Mouse (Mus musculus): ENCODE measurements around the gene Mei1.

Mei1 gene

DNA sequence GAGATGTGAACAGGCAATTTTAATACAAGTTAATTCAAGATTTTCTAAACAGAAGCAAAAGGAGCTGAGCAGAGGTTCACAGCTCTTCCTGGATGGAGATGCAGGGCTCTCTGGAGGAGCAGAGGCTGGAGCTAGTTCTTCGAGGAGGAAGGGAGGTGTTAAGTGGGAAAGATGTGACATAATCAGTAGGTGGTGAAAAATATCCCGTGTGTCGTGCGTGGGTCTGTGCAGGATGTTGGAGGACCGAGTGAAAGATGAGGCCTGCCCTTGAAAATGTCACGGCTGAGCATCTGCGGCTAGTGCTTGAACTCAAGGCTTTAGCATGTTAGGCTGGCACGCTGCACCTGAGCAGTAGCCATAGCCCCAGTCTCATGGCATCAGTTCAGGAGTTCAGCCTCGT is 15.8 kb downstream of the Mei1 start:
- 58% methylated on average over 9 of the region's 9 CpGs for WGBS

DNA sequence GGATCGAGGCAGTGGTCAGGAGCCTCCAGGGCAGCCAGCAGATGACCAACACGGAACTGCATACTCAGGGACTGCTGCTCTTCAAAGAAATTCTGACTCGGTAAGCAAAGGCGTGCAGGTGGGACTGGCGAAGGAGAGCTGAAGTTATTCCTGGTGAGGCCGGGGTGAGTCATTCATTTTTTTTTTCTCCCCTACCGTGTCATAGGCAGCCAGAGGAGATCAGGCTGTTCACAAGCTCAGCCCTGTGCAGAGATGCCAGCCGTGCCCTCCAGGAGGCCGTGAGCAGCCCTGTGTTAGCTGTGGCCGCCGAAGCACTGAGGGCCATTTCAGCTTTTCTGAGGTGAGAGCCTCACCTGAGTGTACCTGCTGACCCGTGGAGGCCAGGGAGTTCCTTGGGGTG is 16.3 kb downstream of the Mei1 start:
- 53% methylated on average over 12 of the region's 12 CpGs for WGBS

DNA sequence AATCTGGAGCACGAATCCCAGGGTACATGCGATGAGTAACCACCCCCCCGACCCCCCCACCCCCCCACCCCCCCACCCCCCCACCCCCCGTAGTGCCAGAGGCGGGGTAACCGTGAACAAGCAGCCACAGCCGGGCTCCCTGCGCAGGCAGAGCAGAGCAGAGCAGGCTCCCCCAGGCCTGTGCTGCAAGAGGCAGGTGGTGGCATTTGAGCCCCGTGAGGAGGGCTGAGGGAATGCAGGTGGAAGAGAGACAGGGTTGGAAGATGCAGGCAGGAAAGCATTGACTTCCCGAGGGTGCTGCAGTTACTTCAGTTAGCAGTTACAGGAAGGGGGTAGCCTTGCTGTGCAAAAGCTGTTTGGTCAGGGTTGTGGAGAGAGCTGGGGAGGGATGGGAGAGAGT is 17.5 kb downstream of the Mei1 start:
- WGBS: 7% methylated on average over 10 of the region's 10 CpGs

DNA sequence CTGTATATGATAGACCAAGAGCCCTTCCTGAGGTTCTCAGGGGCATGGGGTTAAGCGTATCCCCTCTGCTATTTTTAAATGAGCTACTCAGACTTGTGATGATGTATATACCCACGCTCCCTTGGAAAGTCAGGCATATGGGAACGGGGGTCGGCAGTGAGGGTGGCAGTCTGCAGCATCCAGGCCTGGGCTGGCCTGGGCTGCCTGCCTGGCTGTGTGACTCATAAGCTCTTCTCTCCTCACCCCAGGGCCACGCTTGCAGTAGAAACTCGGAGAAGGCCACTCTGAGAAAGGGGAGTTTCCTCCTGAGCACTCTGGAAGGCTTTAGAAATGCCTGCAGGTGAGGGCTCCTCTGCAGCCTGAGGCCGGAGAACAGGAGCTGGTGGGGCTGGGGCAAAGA is 21.3 kb downstream of the Mei1 start:
- WGBS: 69% methylated on average over 7 of the region's 7 CpGs

DNA sequence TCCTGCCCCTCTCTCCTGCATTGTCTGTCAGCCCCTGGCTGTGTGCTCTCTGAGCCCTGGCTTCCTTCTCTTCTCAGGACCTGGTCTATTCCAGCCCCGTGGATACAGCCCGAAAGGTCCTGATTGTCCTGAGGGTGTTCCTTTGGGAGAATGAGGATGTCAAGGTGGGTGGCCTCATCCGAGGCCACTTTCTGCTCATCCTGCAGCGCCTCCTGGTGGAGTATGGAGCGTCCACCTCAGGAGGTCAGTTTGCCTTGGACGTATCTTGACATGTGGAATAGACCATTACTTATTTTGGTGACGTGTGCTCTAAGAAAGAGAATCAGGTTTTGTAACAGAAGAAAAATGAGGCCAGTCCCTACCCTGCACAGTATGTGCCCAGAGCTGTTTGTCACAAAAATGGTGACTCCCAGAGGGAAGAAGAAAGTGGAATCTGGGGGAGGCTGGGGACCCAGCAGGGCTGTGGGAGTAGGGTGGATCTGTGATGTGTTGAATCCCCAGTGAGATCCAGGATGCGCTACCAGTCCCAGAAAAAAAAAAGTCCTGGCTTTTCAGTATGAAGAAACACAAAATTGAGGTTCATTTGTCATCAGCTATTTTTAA is 37.3 kb downstream of the Mei1 start:
- 17% methylated on average over 8 of the region's 8 CpGs for WGBS

DNA sequence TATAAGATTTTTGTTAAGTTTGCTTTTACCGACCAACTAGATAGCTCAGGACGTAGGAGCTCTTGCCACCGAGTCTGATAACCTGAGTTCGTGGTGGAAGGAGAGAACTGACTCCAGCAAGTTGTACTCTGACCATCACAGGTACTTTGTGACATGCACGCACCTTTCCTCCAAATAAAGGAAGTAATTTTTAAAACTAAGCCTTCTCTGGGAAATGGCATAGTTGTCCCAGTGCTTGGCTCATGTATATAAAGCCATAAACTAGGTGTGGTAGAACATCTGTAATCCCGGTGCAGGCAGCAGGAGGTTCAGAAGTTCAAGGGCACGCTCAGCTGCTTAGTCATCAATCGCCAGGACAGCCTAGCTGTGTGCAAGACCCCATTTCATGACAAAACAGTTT is 50.7 kb downstream of the Mei1 start:
- WGBS: 94% methylated on average over 8 of the region's 8 CpGs

DNA sequence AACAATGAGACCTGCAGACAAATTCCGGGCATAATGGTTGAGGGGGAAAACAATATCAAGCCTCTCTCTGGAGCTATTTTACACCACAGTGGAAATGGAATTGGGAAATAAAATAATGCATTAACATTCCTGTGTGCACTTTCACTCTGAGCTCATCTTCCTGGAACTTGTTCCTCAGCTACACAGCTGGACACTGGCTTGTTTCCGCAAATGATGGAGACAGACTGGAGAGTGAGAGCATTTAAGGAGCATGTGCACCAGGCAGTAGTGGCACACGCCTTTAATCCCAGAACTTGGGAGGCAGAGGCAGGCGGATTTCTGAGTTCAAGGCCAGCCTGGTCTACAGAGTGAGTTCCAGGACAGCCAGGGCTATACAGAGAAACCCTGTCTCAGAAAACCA is 56.9 kb downstream of the Mei1 start:
- WGBS: 79% methylated on average over 4 of the region's 4 CpGs

DNA sequence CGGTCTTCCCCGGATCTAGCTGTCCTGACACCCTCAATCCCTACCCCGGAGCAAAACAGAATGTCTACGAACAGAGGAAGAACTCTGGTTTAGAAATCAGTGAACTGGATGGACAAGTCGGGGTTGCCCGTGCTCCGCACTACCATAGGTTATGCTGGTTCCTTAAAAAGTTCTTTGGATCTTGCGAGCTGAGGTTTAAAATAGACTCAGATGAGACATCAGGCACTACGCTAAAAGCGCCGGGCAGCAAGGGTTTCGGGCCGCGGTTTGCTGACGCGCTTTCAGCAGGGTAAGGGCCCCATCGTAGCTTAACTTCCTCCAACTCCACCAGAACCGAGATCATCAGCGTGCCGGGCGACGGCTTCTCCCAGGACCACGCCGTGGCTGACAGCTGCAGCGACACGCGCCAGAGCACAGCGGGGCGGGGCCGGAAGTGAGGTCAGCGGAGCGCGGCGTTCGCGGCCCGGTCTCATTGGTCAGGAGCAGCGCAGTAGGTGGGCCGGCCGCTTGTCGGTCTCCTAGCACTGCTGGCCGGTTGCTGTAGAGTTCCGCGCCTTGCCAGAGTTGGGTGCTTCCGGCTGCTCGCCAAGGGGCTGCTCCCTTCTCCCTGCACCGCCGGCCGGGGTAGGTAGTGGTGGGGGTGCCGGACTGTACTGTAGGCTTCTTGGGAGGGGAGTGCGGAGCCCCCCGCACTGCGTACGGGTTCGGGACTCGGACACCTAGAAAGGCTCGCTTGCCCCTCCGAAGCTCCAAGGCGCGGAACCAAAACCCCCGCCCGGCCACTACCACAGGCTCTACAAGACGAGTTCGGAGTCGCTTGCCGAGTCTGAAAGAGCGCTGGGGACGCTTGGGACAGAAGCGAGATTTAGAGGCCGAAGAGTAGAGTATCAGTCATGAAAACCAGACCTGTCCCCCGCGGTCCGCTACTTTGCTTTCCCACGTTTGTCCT is 57.9 kb downstream of the Mei1 start, which contains the start of gene Ccdc134:
Ccdc134 (plus strand) TSS at position 497 of the 949 bp plus-strand sequence.
- WGBS: under 1% methylated on average over 74 of the region's 74 CpGs

DNA sequence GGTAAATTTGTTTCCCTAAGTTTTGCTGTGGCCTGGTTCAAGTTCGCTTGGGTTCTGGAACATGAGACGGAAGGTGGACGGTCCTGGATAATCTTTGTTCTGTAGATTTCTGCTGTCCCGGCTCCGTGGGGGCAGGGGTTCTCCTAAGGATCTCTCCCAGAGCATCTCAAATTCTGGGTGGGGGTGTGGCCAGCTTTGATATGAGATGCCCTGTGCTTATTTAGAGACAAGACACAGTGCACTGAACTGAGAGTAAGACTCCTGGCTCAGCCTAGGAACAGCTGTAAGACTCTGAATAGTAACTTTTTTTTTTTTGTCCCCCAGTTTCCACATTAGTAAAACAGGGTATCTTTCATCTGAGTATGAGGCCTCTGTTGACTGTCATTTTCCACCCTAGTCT is 58.6 kb downstream of the Mei1 start:
- whole genome bisulfite sequencing: 8% methylated on average over 5 of the region's 5 CpGs

DNA sequence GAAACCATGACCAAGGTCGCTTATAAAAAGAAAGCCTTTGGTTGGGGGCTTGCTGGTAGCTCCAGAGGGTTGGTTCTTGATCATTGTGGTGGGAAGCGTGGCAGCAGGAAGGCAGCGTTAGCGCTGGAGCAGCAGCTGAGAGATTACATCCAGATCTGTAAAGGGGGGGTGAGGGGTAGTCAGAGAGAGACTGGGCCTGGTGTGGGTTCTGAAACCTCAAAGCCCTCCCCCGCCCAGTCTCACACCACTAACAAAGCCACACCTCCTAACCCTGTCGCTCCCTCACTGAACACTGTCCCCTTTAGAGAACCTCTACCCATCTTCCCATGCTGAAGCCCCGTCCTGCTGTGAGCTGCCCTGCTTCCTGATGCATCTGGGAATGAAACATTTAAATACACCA is 60.8 kb downstream of the Mei1 start:
- WGBS: 82% methylated on average over 7 of the region's 7 CpGs

DNA sequence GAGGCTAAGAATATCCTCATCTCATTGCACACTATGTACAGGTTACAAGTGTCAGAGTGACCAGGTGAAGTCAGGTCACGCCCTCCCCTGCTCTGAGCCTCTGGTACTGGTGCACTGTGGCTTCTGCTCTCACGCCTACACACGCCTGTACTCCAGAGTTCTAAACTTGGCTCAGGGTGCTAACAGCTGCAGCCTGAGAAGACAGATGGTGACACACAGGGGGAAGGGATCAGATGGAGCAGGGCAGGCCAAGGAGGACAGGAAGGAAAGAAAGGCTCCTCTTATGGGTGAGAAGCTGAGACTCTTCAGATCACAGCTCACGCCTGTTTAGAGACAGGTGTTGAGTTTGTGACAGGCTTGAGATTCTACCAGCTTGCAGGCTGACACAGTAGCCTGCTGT is 65.6 kb downstream of the Mei1 start:
- WGBS: 50% methylated on average over 4 of the region's 4 CpGs

DNA sequence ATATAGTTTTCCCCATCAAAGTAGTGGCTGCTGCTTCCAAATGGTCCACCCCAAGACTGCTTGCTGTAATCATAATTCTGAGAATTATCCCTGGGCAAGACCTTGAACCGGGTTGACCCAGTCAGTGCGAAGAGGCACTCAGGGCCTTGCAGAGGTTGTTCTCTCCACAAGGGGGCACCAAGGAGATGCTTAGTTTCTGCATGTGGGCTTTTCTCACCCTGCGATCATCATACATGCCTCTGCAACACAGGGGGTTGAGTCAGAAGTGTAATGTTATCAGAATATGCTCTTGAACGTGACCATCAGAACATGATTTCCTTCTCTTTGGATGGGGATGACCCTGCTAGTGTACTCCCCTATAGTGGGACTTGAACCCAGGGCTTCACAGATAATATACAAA is 68.8 kb downstream of the Mei1 start:
- 27% methylated on average over 4 of the region's 4 CpGs for WGBS

DNA sequence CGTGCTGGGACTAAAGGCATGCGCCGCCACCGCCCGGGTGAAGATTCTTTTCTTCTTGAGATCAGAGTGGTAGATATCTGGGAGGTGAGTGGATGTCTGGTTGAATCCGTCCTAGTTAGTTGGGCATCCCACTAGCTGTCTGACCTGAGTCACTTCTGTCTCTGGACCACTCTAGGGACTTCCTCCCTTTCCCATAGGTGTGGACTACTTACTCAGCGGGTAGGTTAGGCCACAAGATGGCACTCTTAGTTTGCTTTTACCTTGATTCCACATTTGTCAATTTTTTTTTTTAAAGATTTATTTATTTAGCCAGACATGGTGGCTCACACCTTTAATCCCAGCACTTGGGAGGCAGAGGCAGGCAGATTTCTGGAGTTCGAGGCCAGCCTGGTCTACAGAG is 69.4 kb downstream of the Mei1 start:
- 94% methylated on average over 8 of the region's 8 CpGs for WGBS

DNA sequence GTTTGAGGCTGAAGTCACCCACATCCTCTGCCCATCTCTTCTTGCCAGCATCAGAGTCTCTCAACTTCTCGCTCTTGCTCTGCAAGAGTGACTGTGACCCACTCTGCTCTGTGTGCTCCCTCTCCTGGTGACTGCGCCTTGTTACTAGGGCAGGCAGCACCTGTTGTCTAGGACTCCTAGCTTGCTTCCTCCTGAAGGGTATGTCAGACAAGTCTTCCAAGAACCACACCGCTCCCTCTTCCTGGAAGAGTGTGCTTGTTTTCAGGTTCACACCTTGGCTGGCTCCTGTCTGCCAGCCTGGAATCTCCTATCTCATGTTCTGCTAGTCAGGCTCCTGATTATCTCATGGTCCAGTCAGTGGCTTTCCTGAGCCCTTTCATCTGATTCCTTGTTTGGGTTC is 70.6 kb downstream of the Mei1 start:
- 82% methylated on average over 3 of the region's 3 CpGs for WGBS

DNA sequence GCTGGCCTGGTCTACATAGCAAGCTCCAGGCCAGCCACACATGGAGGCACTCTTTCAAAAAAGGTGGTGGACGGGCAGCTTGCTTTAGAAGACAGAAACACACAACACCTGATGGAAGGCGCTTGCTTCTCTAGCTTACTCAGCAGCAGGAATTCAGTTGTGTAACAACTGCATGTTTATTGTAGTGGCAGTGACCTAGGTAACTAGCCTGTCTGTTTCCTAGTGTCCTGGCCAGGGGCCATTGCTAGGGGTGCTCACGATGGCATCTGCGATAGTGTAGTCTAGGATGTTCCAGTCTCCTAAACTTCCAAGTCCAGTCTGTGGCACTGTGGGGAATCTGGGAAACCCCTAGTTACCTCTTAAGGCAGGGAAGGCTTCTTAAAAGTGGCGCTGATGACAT is 74.4 kb downstream of the Mei1 start:
- WGBS: 91% methylated on average over 5 of the region's 5 CpGs

DNA sequence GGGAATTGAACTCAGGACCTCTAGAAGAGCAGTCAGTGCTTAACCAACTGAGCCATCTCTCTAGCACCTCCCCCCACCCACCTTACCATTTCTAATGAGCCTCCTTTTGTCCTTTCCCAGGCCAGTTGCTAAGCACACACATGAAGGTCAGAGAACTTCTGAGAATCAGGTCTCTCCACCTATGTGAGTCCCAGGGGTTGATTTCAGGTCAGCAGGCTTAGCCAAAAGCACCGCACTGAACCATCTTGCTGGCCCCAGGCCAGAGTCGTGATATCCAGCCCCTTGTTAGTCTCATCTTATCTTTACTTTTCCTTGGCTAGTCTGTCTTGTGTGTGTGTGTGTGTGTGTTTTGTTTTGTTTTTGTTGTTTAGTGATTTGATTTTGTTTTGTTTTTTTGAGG is 75.6 kb downstream of the Mei1 start:
- WGBS: 55% methylated on average over 2 of the region's 2 CpGs

DNA sequence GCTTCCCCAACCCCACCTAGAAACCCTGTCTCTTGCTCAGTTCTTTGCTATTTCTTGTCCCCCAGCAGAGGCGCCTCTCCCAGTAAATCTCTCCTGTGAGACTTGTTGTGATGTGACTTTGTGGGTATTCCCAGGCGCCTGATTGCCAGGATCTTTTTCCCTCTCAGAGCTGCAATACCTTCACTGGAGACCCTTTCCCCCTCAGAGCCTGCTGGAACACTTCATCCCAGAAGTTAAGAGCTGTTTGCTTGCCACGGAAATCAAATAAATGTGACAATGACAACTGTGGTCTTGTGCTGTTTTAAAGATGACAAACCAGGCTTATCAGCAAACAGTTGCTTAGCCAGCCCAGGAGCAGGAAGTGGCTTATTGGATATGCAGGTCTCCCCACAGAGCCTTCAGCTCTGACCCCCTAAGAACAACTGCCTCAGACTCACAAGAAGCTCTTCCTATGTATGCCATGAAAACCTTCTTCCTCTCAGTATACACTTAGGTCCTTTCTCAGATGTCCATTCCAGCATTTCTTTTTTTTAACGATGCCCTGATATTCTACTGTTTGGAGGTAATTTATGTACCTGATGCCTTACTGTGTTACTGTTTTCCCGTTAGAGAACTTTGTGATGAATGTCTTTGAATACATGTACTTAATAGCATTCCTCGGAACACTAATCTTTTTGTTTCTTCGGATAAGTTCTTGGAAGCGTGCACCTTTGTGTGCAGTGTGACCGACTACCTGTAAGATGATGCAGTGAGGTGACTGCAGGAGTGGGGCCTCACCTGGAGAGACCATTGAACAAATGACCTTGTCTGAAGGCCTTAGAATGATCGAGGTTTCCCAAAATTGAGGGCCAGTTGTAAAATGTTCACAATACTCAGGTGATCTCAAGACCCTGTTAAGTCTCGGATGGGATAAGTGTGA is 76.3 kb downstream of the Mei1 start:
- whole genome bisulfite sequencing: 21% methylated on average over 11 of the region's 11 CpGs

DNA sequence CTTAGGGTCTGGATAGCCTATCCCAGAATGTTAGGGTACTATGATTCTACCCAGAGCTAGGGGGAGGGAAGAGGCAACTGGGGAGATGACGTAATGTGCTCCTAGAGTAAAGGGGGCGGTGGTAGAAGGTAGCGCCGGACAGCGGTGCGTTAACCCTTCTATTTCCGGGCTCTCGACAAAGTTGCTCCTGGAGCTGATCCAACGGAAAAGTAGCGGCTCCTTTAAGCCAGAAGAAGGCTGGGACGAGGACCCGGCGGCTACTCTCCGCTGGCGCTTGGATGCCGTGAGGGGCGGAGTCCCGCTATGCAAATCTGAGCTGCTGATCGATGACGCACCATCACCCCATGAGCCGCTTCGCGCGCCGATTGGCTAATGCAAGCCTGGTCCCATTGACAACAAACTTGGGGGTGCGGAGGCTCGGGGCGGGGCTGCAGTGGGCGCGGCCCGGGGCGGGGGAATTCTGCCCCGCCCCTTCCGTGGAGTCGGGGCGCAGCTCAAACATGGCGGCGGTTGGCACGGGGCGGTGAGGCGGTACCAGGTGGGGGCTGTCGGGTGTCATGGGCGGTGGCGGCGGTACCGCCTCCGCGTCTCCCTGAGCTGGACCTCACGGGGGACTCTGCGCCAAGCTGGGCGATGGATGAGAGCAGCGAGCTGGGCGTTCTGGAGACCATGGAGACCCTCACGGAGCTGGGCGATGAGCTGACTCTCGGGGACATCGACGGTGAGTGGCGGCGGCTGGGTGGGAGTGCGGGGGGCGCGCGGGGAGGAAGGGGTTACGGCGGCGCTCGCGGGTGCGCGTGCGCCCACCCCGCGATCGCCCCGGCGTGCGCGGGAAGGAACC is 77.2 kb downstream of the Mei1 start, which contains the start of gene Srebf2:
Srebf2 (plus strand) TSS at position 412 of the 841 bp plus-strand sequence.
- under 1% methylated on average over 72 of the region's 79 CpGs for WGBS

DNA sequence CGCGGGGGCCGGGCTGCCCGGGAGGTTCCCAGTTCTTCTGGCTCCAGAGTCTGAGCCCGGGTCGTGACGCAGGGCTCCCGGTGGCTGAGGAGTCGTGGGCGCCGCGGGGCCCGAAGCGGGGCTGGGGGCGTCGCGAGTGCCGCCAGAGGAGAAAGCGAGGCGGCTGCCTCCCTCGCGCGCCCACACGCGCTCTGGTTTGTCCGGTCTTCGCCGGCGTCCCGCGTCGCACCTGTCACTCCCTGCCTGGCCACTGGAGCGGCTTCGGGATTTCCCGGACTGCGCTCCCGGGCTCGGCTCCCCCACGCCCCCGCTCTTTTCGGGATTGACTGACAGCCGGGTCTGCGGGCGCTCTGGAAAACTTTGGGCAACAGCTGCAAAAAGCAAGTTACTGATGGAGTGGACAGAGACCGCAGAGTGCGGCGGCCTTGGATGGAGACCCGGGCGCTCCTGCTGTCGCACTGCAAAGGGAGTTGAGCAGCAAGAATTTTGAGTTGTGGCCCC is 77.9 kb downstream of the Mei1 start:
- under 1% methylated on average over 44 of the region's 50 CpGs for WGBS

DNA sequence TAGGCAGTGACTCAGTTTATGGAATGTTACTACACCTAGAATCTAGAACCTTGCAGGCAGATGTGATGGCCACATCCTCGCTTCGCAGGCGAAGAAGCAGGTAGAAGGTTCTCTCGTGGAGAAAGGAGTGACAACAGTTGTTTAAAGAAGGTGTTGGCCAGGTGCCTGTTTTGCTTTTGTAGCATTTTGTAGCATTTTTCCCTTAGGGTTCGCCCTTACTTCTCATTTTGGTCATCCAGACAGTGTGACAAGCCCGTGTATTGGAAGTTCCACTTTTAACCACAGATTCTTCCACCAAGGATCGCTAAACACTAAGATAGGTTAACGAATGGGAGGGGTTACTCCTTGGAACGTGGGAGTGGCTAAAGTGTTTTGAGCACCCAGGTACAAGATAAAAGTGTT is 78.7 kb downstream of the Mei1 start:
- WGBS: 14% methylated on average over 9 of the region's 9 CpGs

DNA sequence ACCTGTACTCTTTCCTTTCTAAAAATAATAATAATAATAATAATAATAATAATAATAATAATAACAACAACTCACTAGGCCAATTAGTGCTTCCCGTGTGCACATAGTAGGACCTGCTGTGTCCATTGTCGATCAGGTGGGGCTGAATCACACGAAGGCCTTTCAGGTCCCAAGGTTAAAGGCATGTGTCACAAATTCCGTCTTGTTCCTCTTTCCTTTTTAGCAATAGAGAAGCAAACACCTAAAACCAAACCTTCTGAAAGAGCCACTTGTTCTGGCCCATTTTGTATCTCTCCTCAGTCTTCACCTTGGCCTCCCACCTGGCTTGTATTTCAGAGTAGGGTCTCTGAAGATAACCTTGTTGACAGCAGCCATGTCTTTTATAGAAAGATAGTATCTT is 81.4 kb downstream of the Mei1 start:
- 88% methylated on average over 4 of the region's 4 CpGs for WGBS

Data from cerebral cortex, adult 2 months (tissue).